Mouse (Mus musculus) bone marrow, adult 2 months (tissue): ENCODE measurements around the gene Fam155a.

Source experiments
- CTCF ChIP-seq: fragments of 200-500 bp; IDR thresholded peaks from 2 replicates; pipeline ENCODE4 v1.5.1; 2011; ENCODE audit warnings: low read length, control low read depth; ENCODE audit not compliant: control insufficient read depth, insufficient read depth
- POLR2A ChIP-seq: fragments of 200-500 bp; IDR thresholded peaks from 2 replicates; pipeline ENCODE4 v1.6.1; 2011; ENCODE audit warnings: low read depth, mild to moderate bottlenecking, control low read depth, low read length, borderline replicate concordance; ENCODE audit not compliant: control insufficient read depth

DNA sequence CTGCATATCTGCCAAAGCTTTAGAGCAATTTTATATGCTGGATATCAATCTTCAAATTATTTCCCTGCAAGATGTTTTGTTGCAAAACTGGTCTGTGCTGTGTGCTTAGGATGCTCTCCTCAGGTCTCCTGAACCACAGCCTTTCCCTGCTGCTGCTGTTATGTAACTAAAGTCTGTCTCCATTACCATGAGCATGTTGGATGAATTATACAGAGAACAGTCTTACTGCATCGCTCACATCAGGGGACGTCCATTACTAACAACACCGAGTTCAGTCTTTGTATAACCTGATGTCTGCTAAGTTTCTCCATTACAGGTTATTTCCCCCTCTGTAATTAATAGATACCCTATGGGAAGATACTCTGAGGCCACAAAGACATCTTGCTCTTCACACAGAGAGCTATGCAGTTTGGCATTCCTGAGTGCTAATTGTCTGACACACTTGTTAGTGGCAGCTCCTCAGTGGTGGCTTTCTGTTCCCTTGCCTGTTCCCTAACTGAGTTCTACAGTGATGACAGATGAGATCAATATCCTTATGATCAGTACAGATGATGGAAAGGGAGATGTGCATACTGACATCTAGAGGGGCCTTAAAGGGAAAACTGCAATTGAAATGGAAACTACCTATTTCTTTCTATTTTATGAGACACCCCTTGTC, 372.2 kb downstream of the Fam155a start:
- TF ChIP-seq CTCF (no peak), POLR2A (no peak)
